Mouse (Mus musculus) bone marrow macrophage, adult 2 months (primary cell): Measurements from ENCODE around the gene Uts2.

Experiments used
- CTCF ChIP-seq: IDR thresholded peaks from 2 replicates; pipeline ENCODE4 v1.5.1; 2012; ENCODE audit warnings: low read depth, mild to moderate bottlenecking, low read length, moderate library complexity
- POLR2A ChIP-seq: IDR thresholded peaks from 2 replicates; pipeline ENCODE4 v1.6.1; 2012; ENCODE audit warnings: mild to moderate bottlenecking, low read depth, low read length, borderline replicate concordance

DNA sequence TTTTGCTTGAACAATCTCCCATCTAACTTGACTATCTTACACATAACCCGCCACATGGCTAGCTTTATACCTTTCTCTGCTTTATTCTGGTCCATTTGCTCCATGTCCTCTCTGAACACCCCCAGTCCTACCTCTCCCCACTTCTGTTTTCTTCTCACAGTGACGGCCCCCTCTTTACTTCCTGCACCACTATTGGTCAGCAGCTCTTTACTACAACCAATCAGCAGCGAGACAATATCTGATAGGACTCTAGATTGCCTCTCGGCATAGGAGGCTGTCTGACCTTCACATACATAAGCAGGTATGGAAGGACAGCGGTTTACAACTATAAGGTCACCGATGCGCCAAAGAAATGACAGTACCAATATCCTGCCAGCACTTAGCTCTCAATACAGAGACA lies 39.6 kb downstream of the Uts2 start:
- TF ChIP-seq CTCF (no peak), POLR2A (no peak)
